Mouse (Mus musculus) G1E (cell line): ENCODE results near the gene Tpcn1.

ENCODE experiments used
- CTCF ChIP-seq: IDR thresholded peaks from 2 replicates; pipeline ENCODE4 v1.5.1; 2012; ENCODE audit warnings: low read depth, low read length, inconsistent platforms, mixed read lengths
- GATA1 ChIP-seq: IDR thresholded peaks from 2 replicates; pipeline ENCODE4 v1.6.1; 2012; ENCODE audit warnings: borderline replicate concordance, low read length, inconsistent platforms, mixed read lengths

DNA sequence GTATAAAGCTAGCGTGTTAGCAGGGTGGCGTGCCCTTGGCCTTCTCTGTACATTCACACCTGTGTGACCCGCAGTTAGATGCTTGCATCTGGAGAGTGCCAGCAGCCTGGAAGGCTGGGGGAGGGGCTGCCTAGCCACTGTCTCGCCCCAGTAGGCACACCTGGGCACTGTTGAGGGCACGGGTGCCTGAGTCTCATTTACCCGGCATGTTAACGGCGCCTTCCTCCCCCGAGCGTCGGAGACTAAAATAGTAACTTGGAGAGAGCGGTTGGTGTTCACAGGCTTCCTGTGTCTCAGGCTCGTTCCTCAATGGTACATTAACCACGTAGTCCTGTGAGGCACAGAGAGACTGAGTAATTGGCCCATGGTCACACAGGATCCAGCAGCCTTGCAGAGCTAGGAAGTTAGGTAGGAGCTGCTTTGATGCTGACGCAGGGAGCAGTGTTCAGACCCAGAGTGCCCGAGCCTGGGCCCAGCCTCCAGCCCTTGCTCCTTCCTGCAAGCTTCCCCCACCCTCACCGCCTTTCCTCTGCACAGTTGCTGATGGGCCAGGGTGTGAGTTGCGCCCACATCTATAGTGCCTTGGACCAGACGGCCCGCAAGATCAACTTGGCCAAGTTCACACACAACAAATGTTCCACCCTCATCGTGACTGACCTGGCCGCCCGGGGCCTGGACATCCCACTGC, 32.7 kb upstream of the Tpcn1 start:
- TF ChIP-seq CTCF (no peak), GATA1 (no peak)
